Mouse (Mus musculus) lung, embryonic 16.5 days (tissue): ENCODE results near the gene Smad6. TPM values are rescaled to one million over a fixed set of nuclear protein-coding genes. Genes with fewer than 3 reads are reported as not detected.
A peak's percentile ranks its signal among the peaks of the same experiment; 100 is the strongest.

Experiments
- ATAC-seq: fragments of 200-750 bp; cut with Nextera tagmentation; 2 replicates; pipeline ENCODE4 v1.8.0; 2017; ENCODE audit warnings: low read depth, mild to moderate bottlenecking, moderate library complexity
- H3K27ac ChIP-seq: fragments of 300-500 bp; sonication (generic); 2 replicates; pipeline ENCODE4 v1.5.1; 2014; ENCODE audit warnings: mild to moderate bottlenecking, control low read depth, low read length
- H3K27me3 ChIP-seq: fragments of 300-500 bp; sonication (generic); 2 replicates; pipeline ENCODE4 v1.6.1; 2014; ENCODE audit warnings: low read depth, low read length, mixed read lengths; ENCODE audit not compliant: control insufficient read depth, insufficient read depth
- H3K36me3 ChIP-seq: fragments of 300-500 bp; sonication (generic); 2 replicates; pipeline ENCODE4 v1.6.1; 2014; ENCODE audit warnings: low read length; ENCODE audit not compliant: control insufficient read depth, insufficient read depth
- H3K4me1 ChIP-seq: fragments of 300-500 bp; sonication (generic); replicated peaks from 2 replicates; pipeline ENCODE4 v1.6.1; 2014; ENCODE audit warnings: low read length, mixed read lengths; ENCODE audit not compliant: control insufficient read depth, insufficient read depth
- H3K4me2 ChIP-seq: fragments of 300-500 bp; sonication (generic); 2 replicates; pipeline ENCODE4 v1.6.1; 2014; ENCODE audit warnings: low read depth, low read length, control low read depth
- H3K4me3 ChIP-seq: fragments of 300-500 bp; sonication (generic); 2 replicates; pipeline ENCODE4 v1.5.1; 2014; ENCODE audit warnings: mild to moderate bottlenecking, low read length, control low read depth
- H3K9ac ChIP-seq: fragments of 300-500 bp; sonication (generic); 2 replicates; pipeline ENCODE4 v1.6.1; 2014; ENCODE audit warnings: low read length, control low read depth
- H3K9me3 ChIP-seq: fragments of 300-500 bp; sonication (generic); 2 replicates; pipeline ENCODE4 v1.6.1; 2016; ENCODE audit warnings: low read length; ENCODE audit not compliant: control insufficient read depth
- WGBS: fragments of 180-500 bp; shearing (Covaris S2); extraction: QIAGEN DNeasy Blood & Tissue Kit; methylation state at CpG from one replicate; pipeline ENCODE4 v1.1.7; 2014; 5-methylcytosine and 5-hydroxymethylcytosine counted together
- polyA plus RNA-seq: library from polyadenylated mRNA; unstranded; fragments of >200 nt; fragmentation: Nextera tagmentation; extraction: Ambion mirVana; gene quantifications from 2 replicates; pipeline ENCODE4 v1.2.1, GENCODE M21; 2015

The Smad6 gene
- 6.8 and 8.6 TPM in 2 replicates for polyA plus RNA-seq

GRCm38 (mm10) chr9:64021853-64022561 is at the start of gene Smad6:
TSS of gene Smad6 (minus strand) at chr9:64022059.
- WGBS = under 1% methylated on average over 60 of the region's 60 CpGs
- no peaks in the 10 kb centered on the region for H3K27me3 ChIP-seq

GRCm38 (mm10) chr9:64070674-64071073 is 48.8 kb upstream of the Smad6 start:
- Histone ChIP-seq H3K9ac (no peak overlapping the region), H3K27me3 (no peaks in the 10 kb centered on the region), H3K27ac (no peak overlapping the region), H3K4me1 (peaks cover 13% of the 10 kb centered on the region), H3K4me2 (no peak overlapping the region), H3K4me3 (no peak overlapping the region), H3K36me3 (no peaks in the 10 kb centered on the region), H3K9me3 (no peaks in the 10 kb centered on the region)
- ATAC-seq = no peak
- WGBS = 89% methylated on average over 5 of the region's 5 CpGs

More at GRCm38 (mm10) chr9:64021853-64022561, at the start of gene Smad6:
- ATAC-seq = peak; percentile 80
- Histone ChIP-seq H3K9ac (peak within 1 kb of the TSS; percentile 95), H3K27ac (peak within 1 kb of the TSS; percentile 98), H3K36me3 (no peaks in the 10 kb centered on the region), H3K4me2 (peak within 1 kb of the TSS; percentile 88), H3K9me3 (no peaks in the 10 kb centered on the region), H3K4me3 (peak within 1 kb of the TSS; percentile 85), H3K4me1 (peaks cover 21% of the 10 kb centered on the region)

GRCm38 (mm10) chr9:64069131-64069530 is 47.3 kb upstream of the Smad6 start:
- H3K27ac ChIP-seq = peak overlapping the region; percentile 71
- 61% methylated on average over 5 of the region's 5 CpGs for WGBS
- peaks cover 13% of the 10 kb centered on the region for H3K4me1 ChIP-seq

GRCm38 (mm10) chr9:64068571-64068970 is 46.7 kb upstream of the Smad6 start:
- Histone ChIP-seq H3K36me3 (no peaks in the 10 kb centered on the region), H3K9ac (no peak overlapping the region), H3K4me1 (peaks cover 13% of the 10 kb centered on the region), H3K4me2 (no peak overlapping the region), H3K4me3 (no peak overlapping the region), H3K27me3 (no peaks in the 10 kb centered on the region), H3K27ac (no peak overlapping the region), H3K9me3 (no peaks in the 10 kb centered on the region)
- no peak for ATAC-seq
- WGBS = 67% methylated on average over 1 of the region's 1 CpGs

More at GRCm38 (mm10) chr9:64069131-64069530, 47.3 kb upstream of the Smad6 start:
- no peak for ATAC-seq
- 0 out of 2 replicates have a peak overlapping the region, but pooled peaks have one; percentile 51 for H3K9ac ChIP-seq
- no peak overlapping the region for H3K4me2 ChIP-seq
- H3K27me3 ChIP-seq = no peaks in the 10 kb centered on the region
- H3K36me3 ChIP-seq = no peaks in the 10 kb centered on the region
- H3K4me3 ChIP-seq = no peak overlapping the region
- H3K9me3 ChIP-seq = no peaks in the 10 kb centered on the region

- Histone ChIP-seq H3K9me3 (no peaks in the 10 kb centered on the region), H3K4me2 (no peak overlapping the region), H3K4me3 (no peak overlapping the region), H3K27me3 (no peaks in the 10 kb centered on the region), H3K36me3 (no peaks in the 10 kb centered on the region), H3K4me1 (peaks cover 13% of the 10 kb centered on the region), H3K27ac (peak overlapping the region; percentile 95; the same call in 1 of the 2 replicates), H3K9ac (0 out of 2 replicates have a peak overlapping the region, but pooled peaks have one; percentile 66)
- no peak for ATAC-seq
- WGBS = 92% methylated on average over 5 of the region's 5 CpGs
Observed at GRCm38 (mm10) chr9:64067787-64068186, 45.9 kb upstream of the Smad6 start.

- Histone ChIP-seq H3K4me1 (peaks cover 22% of the 10 kb centered on the region), H3K36me3 (no peaks in the 10 kb centered on the region)
- 4% methylated on average over 30 of the region's 30 CpGs for WGBS
Observed at GRCm38 (mm10) chr9:64060033-64060539, 38.2 kb upstream of the Smad6 start.

GRCm38 (mm10) chr9:64057903-64058650 is 36.2 kb upstream of the Smad6 start:
- Histone ChIP-seq H3K27ac (no peak overlapping the region), H3K4me3 (no peak overlapping the region), H3K4me1 (peaks cover 24% of the 10 kb centered on the region), H3K36me3 (no peaks in the 10 kb centered on the region), H3K4me2 (no peak overlapping the region), H3K9ac (no peak overlapping the region), H3K9me3 (no peaks in the 10 kb centered on the region), H3K27me3 (no peaks in the 10 kb centered on the region)
- WGBS = 55% methylated on average over 7 of the region's 7 CpGs
- ATAC-seq = peak; percentile 21

More at GRCm38 (mm10) chr9:64060033-64060539, 38.2 kb upstream of the Smad6 start:
- Histone ChIP-seq H3K4me2 (peak overlapping the region; percentile 54), H3K4me3 (peak overlapping the region; percentile 23), H3K27ac (peak overlapping the region; percentile 25; the same call in 1 of the 2 replicates), H3K9me3 (no peaks in the 10 kb centered on the region), H3K27me3 (no peaks in the 10 kb centered on the region), H3K9ac (peak overlapping the region; percentile 62)
- ATAC-seq = peak; percentile 81

- H3K9me3 ChIP-seq = no peaks in the 10 kb centered on the region
- H3K4me2 ChIP-seq = no peak overlapping the region
- no peak overlapping the region for H3K4me3 ChIP-seq
- H3K27ac ChIP-seq = no peak overlapping the region
- H3K9ac ChIP-seq = no peak overlapping the region
- peaks cover 25% of the 10 kb centered on the region for H3K4me1 ChIP-seq
- no peaks in the 10 kb centered on the region for H3K36me3 ChIP-seq
- 51% methylated on average over 9 of the region's 9 CpGs for WGBS
- no peaks in the 10 kb centered on the region for H3K27me3 ChIP-seq
- ATAC-seq = peak; percentile 48
Observed at GRCm38 (mm10) chr9:64055162-64055561, 33.3 kb upstream of the Smad6 start.

- Histone ChIP-seq H3K4me1 (peaks cover 24% of the 10 kb centered on the region), H3K9ac (no peak overlapping the region), H3K27ac (no peak overlapping the region), H3K4me2 (no peak overlapping the region), H3K36me3 (no peaks in the 10 kb centered on the region), H3K9me3 (no peaks in the 10 kb centered on the region), H3K27me3 (no peaks in the 10 kb centered on the region), H3K4me3 (no peak overlapping the region)
- no peak for ATAC-seq
- WGBS = 42% methylated on average over 4 of the region's 4 CpGs
Observed at GRCm38 (mm10) chr9:64053786-64054185, 31.9 kb upstream of the Smad6 start.
